In genomic region chr2:35660953-35661374, GRCm38 (mm10) we compare ENCODE assay signal across 8 mouse cellular contexts.
DNase-seq lines count a peak whose midpoint lies in the region; ATAC-seq lines count a peak whose summit lies in the region.

No protein-coding gene starts in this region.

- no peaks in the 10 kb centered on the region for H3K36me3 ChIP-seq in intestine, embryonic 15.5 days
- H3K36me3 ChIP-seq in limb, embryonic 12.5 days: 0 out of 2 replicates have a peak, but pooled peaks cover 7% of the 10 kb centered on the region
- no peaks in the 10 kb centered on the region for H3K36me3 ChIP-seq in midbrain, embryonic 13.5 days

- peak overlapping the region; percentile 75 for H3K9ac ChIP-seq in intestine, embryonic 15.5 days
- peak overlapping the region; percentile 90; the same call in 1 of the 2 replicates for H3K9ac ChIP-seq in limb, embryonic 12.5 days (replicated peaks)
- peak overlapping the region; percentile 97 for H3K9ac ChIP-seq in midbrain, embryonic 13.5 days (replicated peaks)

- peak; percentile 81 for ATAC-seq in intestine, embryonic 15.5 days
- peak; percentile 49; the same call in 1 of the 2 replicates for ATAC-seq in limb, embryonic 12.5 days (ENCODE audit: insufficient number of reproducible peaks, insufficient read depth, low FRiP score, low TSS enrichment, low read depth)
- ATAC-seq in midbrain, embryonic 13.5 days: peak; percentile 79
- no peak for ATAC-seq in monocyte, adult 5-6 weeks (replicated peaks; ENCODE audit: insufficient number of reproducible peaks, low FRiP score, low TSS enrichment, poor library complexity, severe bottlenecking)

- H3K27me3 ChIP-seq in intestine, embryonic 15.5 days (replicated peaks): no peaks in the 10 kb centered on the region
- no peaks in the 10 kb centered on the region for H3K27me3 ChIP-seq in limb, embryonic 12.5 days
- no peaks in the 10 kb centered on the region for H3K27me3 ChIP-seq in midbrain, embryonic 13.5 days

- WGBS in intestine, embryonic 15.5 days: 6% methylated on average over 7 of the region's 47 CpGs
- WGBS in limb, embryonic 12.5 days: 2% methylated on average over 13 of the region's 47 CpGs
- 1% methylated on average over 22 of the region's 47 CpGs for WGBS in midbrain, embryonic 13.5 days

- no peaks in the 10 kb centered on the region for H3K9me3 ChIP-seq in intestine, embryonic 15.5 days
- H3K9me3 ChIP-seq in limb, embryonic 12.5 days: no peaks in the 10 kb centered on the region
- no peaks in the 10 kb centered on the region for H3K9me3 ChIP-seq in midbrain, embryonic 13.5 days

- H3K27ac ChIP-seq in intestine, embryonic 15.5 days: peak overlapping the region; percentile 38; the same call in 1 of the 2 replicates
- peak overlapping the region; percentile 35; the same call in 1 of the 2 replicates for H3K27ac ChIP-seq in limb, embryonic 12.5 days
- H3K27ac ChIP-seq in midbrain, embryonic 13.5 days: peak overlapping the region; percentile 51

- H3K4me1 ChIP-seq in intestine, embryonic 15.5 days (replicated peaks): peaks cover 69% of the 10 kb centered on the region
- H3K4me1 ChIP-seq in limb, embryonic 12.5 days (replicated peaks): peaks cover 70% of the 10 kb centered on the region
- H3K4me1 ChIP-seq in midbrain, embryonic 13.5 days (replicated peaks): peaks cover 53% of the 10 kb centered on the region

- peak overlapping the region; percentile 67 for H3K4me3 ChIP-seq in intestine, embryonic 15.5 days (replicated peaks)
- H3K4me3 ChIP-seq in limb, embryonic 12.5 days (replicated peaks): peak overlapping the region; percentile 88
- H3K4me3 ChIP-seq in midbrain, embryonic 13.5 days (replicated peaks): peak overlapping the region; percentile 96

- DNase-seq in ES-CJ7 (ENCODE audit: low read depth, low spot score): peak; percentile 87
- peak; percentile 75 for DNase-seq in brain, adult 2 months (ENCODE audit: low read depth, low spot score)
- DNase-seq in frontal cortex, postnatal 36 days (ENCODE audit: low spot score in 2 of 2): peak; percentile 59 to 73
- peak; percentile 23 to 36 for DNase-seq in spleen, postnatal 14 days (ENCODE audit: low spot score in 2 of 2)

- peak overlapping the region; percentile 81 for H3K4me2 ChIP-seq in intestine, embryonic 15.5 days (replicated peaks)
- peak overlapping the region; percentile 90 for H3K4me2 ChIP-seq in limb, embryonic 12.5 days
- peak overlapping the region; percentile 93 for H3K4me2 ChIP-seq in midbrain, embryonic 13.5 days (replicated peaks)

Comparison
In these comparisons a context has a peak if more than half of its experiments do, and no peak if none do; other contexts are left out.
1. DNase-seq: peak in every context shown above with its lines; median percentile 87 in ES-CJ7; 75 in brain, adult 2 months; 66 in frontal cortex, postnatal 36 days; 30 in spleen, postnatal 14 days.